Mouse (Mus musculus) limb, embryonic 14.5 days (tissue): ENCODE results near the gene Zmynd15. TPM values are rescaled to one million over a fixed set of nuclear protein-coding genes. Genes with fewer than 3 reads are reported as not detected.
"Not testable (repeated sequence)": the region's sequence is repeated elsewhere in the genome, so short reads cannot be mapped to it uniquely, and the experiment has no call there.

Experiments
- ATAC-seq: fragments of 200-750 bp; cut with Nextera tagmentation; 2 replicates; pipeline ENCODE4 v1.8.0; 2017; ENCODE audit warnings: low read depth, moderate number of reproducible peaks, moderate TSS enrichment; ENCODE audit not compliant: low FRiP score
- DNase-seq: peaks from one replicate; pipeline ENCODE4 v3.0.0-alpha.2; 2015; ENCODE audit warnings: low spot score
- H3K27ac ChIP-seq: fragments of 300-500 bp; sonication (generic); replicated peaks from 2 replicates; pipeline ENCODE4 v1.5.1; 2014; ENCODE audit warnings: low read depth, mild to moderate bottlenecking, low read length, moderate library complexity, mixed read lengths
- H3K27me3 ChIP-seq: fragments of 300-500 bp; sonication (generic); 2 replicates; pipeline ENCODE4 v1.6.1; 2014; ENCODE audit warnings: low read length, mixed read lengths; ENCODE audit not compliant: control insufficient read depth, insufficient read depth
- H3K36me3 ChIP-seq: fragments of 300-500 bp; sonication (generic); 2 replicates; pipeline ENCODE4 v1.6.1; 2014; ENCODE audit warnings: mild to moderate bottlenecking, low read length, moderate library complexity, mixed read lengths; ENCODE audit not compliant: control insufficient read depth, insufficient read depth
- H3K4me1 ChIP-seq: fragments of 300-500 bp; sonication (generic); 2 replicates; pipeline ENCODE4 v1.6.1; 2014; ENCODE audit warnings: antibody characterized with exemption, low read length, mixed read lengths; ENCODE audit not compliant: control insufficient read depth, insufficient read depth
- H3K4me2 ChIP-seq: fragments of 300-500 bp; sonication (generic); replicated peaks from 2 replicates; pipeline ENCODE4 v1.6.1; 2014; ENCODE audit warnings: low read depth, mild to moderate bottlenecking, low read length, moderate library complexity; ENCODE audit not compliant: severe bottlenecking
- H3K4me3 ChIP-seq: fragments of 300-500 bp; sonication (generic); replicated peaks from 2 replicates; pipeline ENCODE4 v1.5.1; 2014; ENCODE audit warnings: low read length
- H3K9ac ChIP-seq: fragments of 300-500 bp; sonication (generic); 2 replicates; pipeline ENCODE4 v1.6.1; 2014; ENCODE audit warnings: mild to moderate bottlenecking, low read depth, low read length, moderate library complexity; ENCODE audit not compliant: severe bottlenecking
- H3K9me3 ChIP-seq: fragments of 300-500 bp; sonication (generic); 2 replicates; pipeline ENCODE4 v1.6.1; 2016; ENCODE audit warnings: low read length; ENCODE audit not compliant: control insufficient read depth
- POLR2A ChIP-seq: fragments of 200-500 bp; IDR thresholded peaks from 2 replicates; pipeline ENCODE4 v1.8.0; 2012; ENCODE audit warnings: inconsistent platforms, mild to moderate bottlenecking, moderate library complexity, borderline replicate concordance; ENCODE audit not compliant: insufficient read depth, insufficient read length; ENCODE audit errors: extremely low read depth
- WGBS: fragments of 180-500 bp; shearing (Covaris S2); extraction: QIAGEN DNeasy Blood & Tissue Kit; methylation state at CpG from one replicate; pipeline ENCODE4 v1.1.7; 2014; 5-methylcytosine and 5-hydroxymethylcytosine counted together
- polyA plus RNA-seq, 2 experiments: library from polyadenylated mRNA; depleted of rRNA in 1 of 2; stranded (reverse) in 1 of 2; unstranded in 1 of 2; fragments of >200 nt; fragmentation: Nextera tagmentation in 1 of 2; extraction: Ambion mirVana in 1 of 2; gene quantifications; 2 replicates each; pipeline versions ENCODE4 v1.2.1 to v1.2.3; 2012 to 2014

Gene Zmynd15
- polyA plus RNA-seq, 2 experiments = 0.92 to 1.1 TPM

DNA sequence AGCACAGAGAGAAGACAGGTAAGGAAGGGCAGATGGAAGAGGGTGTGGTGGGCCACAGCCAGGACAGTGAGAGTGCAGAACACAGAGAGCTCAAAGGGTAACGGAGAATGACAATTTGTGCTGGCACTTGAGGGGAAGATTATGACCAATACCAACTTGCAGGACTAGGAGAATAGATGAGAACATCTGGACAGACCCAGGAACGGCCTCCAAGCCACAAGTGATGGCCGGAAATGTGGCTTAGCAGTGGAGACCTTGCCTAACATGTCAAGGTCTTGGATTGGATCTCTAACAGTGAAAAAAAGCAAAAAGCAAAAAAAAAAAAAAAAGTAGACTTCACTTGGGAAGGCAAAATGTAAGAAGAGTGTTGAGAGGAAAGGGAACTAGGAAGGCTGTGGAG is 10.5 kb downstream of the Zmynd15 start:
- H3K9ac ChIP-seq = no peak overlapping the region
- no peak for ATAC-seq
- 84% methylated on average over 3 of the region's 3 CpGs for WGBS

DNA sequence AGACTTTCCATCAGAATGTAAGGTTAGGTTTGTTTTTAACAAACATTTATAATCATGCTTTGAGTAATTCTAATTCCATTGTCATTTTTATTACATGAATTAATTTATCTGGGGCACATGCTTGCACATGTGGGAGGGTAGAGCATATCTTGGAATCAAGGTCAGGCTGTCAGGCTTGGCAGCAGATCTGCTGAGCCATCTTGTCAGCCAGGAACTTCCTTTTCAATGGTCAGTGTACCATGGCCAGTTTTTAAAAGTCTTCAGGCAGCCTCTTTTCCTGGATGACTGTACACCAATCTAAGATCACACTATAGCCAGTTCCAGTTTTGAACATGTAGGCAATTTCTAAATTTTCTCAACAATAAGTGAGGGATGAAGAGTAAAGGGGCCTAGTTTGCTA is 13.5 kb downstream of the Zmynd15 start:
- H3K36me3 ChIP-seq = no peaks in the 10 kb centered on the region
- no peak overlapping the region for H3K4me3 ChIP-seq
- H3K4me1 ChIP-seq = no peaks in the 10 kb centered on the region
- no peak overlapping the region for H3K4me2 ChIP-seq
- DNase-seq (no peak), ATAC-seq (no peak)
- no peak overlapping the region for H3K9ac ChIP-seq
- H3K27me3 ChIP-seq = no peaks in the 10 kb centered on the region
- no peaks in the 10 kb centered on the region for H3K9me3 ChIP-seq
- no peak for TF ChIP-seq POLR2A
- no peak overlapping the region for H3K27ac ChIP-seq

More for the DNA sequence above, 10.5 kb downstream of the Zmynd15 start:
- H3K36me3 ChIP-seq = no peaks in the 10 kb centered on the region
- no peak overlapping the region for H3K4me3 ChIP-seq
- no peak for TF ChIP-seq POLR2A
- no peak overlapping the region for H3K27ac ChIP-seq
- no peak for DNase-seq
- peaks cover 9% of the 10 kb centered on the region for H3K4me1 ChIP-seq
- H3K27me3 ChIP-seq = 0 out of 2 replicates have a peak, but pooled peaks cover 7% of the 10 kb centered on the region
- H3K9me3 ChIP-seq = no peaks in the 10 kb centered on the region
- no peak overlapping the region for H3K4me2 ChIP-seq

DNA sequence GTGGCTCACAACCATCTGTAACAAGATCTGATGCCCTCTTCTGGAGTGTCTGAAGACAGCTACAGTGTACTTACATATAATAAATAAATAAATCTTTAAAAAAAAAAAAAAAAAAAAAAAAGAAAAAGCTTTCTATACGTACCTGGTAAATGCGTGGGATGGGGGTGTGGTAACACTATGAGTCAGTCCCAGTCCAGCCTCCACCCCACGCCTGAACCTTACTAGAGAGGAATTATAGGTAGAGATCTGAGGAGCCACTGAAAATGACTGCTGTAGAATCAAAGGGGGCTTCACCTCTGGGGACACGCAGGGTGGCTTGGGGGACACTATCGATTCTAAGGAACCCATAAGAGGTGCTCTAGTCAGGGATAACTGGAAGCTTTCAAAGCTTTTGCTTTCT is 14.1 kb downstream of the Zmynd15 start:
- WGBS = 85% methylated on average over 5 of the region's 5 CpGs
- not testable (repeated sequence) for H3K4me1 ChIP-seq, H3K4me3 ChIP-seq, H3K4me2 ChIP-seq, H3K9me3 ChIP-seq, DNase-seq, H3K27ac ChIP-seq, H3K9ac ChIP-seq, H3K27me3 ChIP-seq, ATAC-seq, H3K36me3 ChIP-seq

DNA sequence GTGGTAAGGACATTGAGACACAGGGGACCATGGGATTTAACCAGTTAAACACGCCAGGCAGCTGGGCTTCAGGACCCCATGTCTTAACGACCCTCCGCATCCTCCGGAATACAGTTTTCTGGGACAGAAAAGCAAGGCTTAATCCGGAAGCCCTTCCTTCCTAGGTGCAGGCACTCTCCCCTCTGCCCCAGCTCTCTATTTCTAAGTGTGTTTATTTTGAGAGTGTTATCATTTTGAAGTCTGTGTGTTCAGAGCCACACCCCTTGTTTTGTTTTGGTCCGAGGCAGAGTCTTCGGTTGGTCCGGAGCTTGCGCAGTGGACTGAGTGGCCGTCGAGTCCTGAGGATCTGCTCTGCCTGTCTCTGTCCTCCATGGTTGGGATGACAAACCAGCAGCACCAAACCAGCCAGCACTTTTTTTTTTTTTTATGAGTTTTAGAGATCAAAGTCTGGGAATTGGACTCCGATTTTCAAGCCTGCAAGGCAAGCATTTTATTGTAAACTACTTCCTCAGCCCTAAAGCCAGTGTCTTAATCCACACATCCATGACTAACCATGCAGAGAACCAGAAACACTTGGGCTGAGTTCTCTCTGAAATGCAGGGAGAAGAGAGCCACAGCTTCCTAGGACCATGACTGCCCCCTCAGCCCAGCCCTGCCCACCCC is 15.8 kb downstream of the Zmynd15 start:
- H3K27me3 ChIP-seq = no peaks in the 10 kb centered on the region
- ATAC-seq = no peak
- no peaks in the 10 kb centered on the region for H3K9me3 ChIP-seq
- H3K27ac ChIP-seq = no peak overlapping the region
- no peak overlapping the region for H3K9ac ChIP-seq
- H3K4me2 ChIP-seq = no peak overlapping the region
- WGBS = 67% methylated on average over 12 of the region's 12 CpGs
- no peaks in the 10 kb centered on the region for H3K4me1 ChIP-seq
- H3K36me3 ChIP-seq = no peaks in the 10 kb centered on the region
- H3K4me3 ChIP-seq = no peak overlapping the region
- TF ChIP-seq POLR2A = no peak
- no peak for DNase-seq

DNA sequence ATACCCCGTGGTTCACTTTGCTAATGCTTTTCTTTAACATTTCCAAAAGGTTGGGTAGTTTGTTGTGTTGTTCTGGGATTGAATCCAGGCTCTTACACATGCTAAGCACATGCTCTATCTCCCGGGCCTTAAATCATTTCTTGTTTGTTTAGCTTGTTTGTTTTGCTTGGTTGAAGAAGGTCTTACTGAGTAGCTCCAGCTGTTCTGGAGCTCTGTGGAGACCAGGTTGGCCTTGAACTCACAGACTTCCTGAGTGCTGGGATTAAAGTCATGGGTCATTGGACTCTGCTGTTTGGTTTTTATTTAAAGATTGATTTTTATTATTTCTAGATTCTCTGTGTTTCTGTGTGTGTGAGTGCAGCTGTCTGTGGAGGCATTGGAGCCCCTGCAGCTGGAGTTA is 26.3 kb downstream of the Zmynd15 start:
- no peaks in the 10 kb centered on the region for H3K9me3 ChIP-seq
- no peak overlapping the region for H3K4me3 ChIP-seq
- H3K4me2 ChIP-seq = no peak overlapping the region
- no peaks in the 10 kb centered on the region for H3K27me3 ChIP-seq
- no peak overlapping the region for H3K9ac ChIP-seq
- DNase-seq (no peak), ATAC-seq (no peak)
- TF ChIP-seq POLR2A = no peak
- WGBS = 57% methylated on average over 2 of the region's 2 CpGs
- H3K36me3 ChIP-seq = no peaks in the 10 kb centered on the region
- H3K27ac ChIP-seq = no peak overlapping the region
- no peaks in the 10 kb centered on the region for H3K4me1 ChIP-seq

DNA sequence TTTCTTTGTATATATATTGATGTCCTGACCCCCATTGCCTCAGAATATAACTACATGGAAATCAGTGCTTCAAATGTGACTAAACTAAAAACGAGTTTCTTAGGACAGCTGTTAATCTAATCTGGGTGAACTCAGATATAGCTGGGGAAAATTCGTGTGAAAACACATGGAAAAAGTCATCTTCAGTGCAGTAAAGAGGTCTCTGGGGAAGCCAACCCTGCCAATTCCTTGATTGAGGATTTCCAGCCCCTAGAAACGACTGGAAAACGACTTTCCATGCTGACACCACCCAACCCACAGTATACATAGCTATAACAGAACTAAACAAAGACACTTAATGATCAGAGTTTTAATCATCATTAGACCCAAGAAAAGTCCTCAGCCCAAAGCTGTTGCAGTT is 28.6 kb downstream of the Zmynd15 start:
- no peaks in the 10 kb centered on the region for H3K4me1 ChIP-seq
- H3K9ac ChIP-seq = no peak overlapping the region
- WGBS = 38% methylated on average over 4 of the region's 4 CpGs
- DNase-seq = peak; percentile 55
- ATAC-seq = no peak
- no peak overlapping the region for H3K4me2 ChIP-seq
- no peaks in the 10 kb centered on the region for H3K36me3 ChIP-seq
- H3K9me3 ChIP-seq = no peaks in the 10 kb centered on the region
- no peaks in the 10 kb centered on the region for H3K27me3 ChIP-seq
- H3K27ac ChIP-seq = no peak overlapping the region
- no peak for TF ChIP-seq POLR2A
- no peak overlapping the region for H3K4me3 ChIP-seq
